Mouse (Mus musculus) kidney, adult 2 months (tissue): Measurements from ENCODE around the gene Cacng4.

Source experiments
- CTCF ChIP-seq: fragments of 200-500 bp; conservative IDR thresholded peaks from 2 replicates; pipeline ENCODE4 v1.5.1; 2011; ENCODE audit warnings: low read depth, mild to moderate bottlenecking, control low read depth, low read length, moderate library complexity, mixed read lengths; ENCODE audit not compliant: insufficient read depth, insufficient read length
- POLR2A ChIP-seq: fragments of 200-500 bp; IDR thresholded peaks from one replicate; pipeline ENCODE4 v1.6.1; 2011; ENCODE audit warnings: low read depth, low read length, control low read depth

DNA sequence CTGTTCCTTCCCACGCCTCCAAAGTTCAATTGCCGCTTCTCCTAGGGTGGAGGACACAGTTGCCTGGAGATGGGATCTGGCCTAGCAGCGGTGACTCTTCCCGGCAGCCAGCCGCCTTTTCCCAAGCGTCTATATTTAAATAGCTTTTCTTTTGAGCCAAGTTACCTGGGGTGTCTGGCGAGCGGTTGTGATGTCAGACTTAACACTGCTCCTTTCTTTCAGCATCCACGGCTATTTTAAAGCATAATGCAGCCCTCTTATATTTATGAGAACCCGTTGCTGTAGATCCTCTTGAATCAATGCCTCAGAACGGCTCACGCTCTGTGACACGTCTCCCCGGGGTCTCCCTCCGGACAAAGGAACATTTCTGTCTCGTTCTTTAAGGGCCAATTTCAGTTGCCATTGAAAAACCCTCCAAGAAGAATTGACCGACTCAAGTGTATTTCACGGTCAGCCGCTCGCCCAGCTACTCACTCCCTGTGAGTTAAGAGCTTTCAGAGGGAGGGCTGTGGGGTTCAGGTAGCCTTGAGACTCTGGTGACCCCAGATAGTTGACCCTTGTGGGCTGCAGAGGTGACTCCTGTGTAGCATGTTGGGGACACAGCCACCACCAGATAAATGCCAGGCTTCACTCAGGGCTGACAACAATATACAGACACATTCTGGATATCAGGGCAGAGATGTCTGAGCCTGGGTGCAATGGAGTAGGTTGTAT is 86.3 kb downstream of the Cacng4 start:
- no peak for TF ChIP-seq CTCF
- TF ChIP-seq POLR2A = no peak
